Comparison of ENCODE assay signal across 10 mouse cellular contexts in the genomic region with DNA sequence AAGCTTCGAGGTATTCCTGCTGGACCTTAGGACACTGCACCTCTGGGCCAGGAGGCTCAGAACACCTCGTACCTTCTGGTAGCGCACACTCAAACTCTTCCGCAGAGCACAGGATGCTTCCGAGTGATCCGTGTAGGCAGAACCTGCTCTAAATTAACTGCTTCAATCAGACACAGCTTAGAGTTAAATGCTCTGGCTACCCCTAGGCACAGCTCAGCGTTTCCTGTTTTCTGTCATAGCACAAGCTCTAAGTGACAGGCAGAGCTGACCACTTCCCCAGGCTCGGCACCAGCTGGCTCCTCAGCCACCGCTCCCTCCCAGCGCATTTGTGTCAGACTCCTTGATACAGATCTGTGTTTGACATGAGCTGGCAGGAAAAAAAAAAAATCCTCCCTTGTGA. TPM values are rescaled to one million over a fixed set of nuclear protein-coding genes. Genes with fewer than 3 reads are reported as not detected.
DNase-seq lines count a peak whose midpoint lies in the region; ATAC-seq lines count a peak whose summit lies in the region.
"Had no signal": no experiment of that assay in that cellular context is flagged by ENCODE, and none has a peak within 500 bp of the region (broad histone marks: within the 10 kb centered on the region; RNA-seq: fewer than 3 reads in every experiment).

No protein-coding gene starts in this region.

- no peak overlapping the region for H3K4me2 ChIP-seq in lung, embryonic 15.5 days
- no peak overlapping the region for H3K4me2 ChIP-seq in embryonic facial prominence, embryonic 12.5 days (replicated peaks)
- no peak overlapping the region for H3K4me2 ChIP-seq in lung, embryonic 16.5 days (ENCODE audit: low read depth, low read length)
- no peak overlapping the region for H3K4me2 ChIP-seq in forebrain, embryonic 15.5 days (replicated peaks)
- no peak overlapping the region for H3K4me2 ChIP-seq in midbrain, embryonic 13.5 days (replicated peaks)
- H3K4me2 ChIP-seq in forebrain, embryonic 14.5 days (ENCODE audit: low read length) = no peak overlapping the region
- H3K4me2 ChIP-seq: limb, embryonic 12.5 days; stomach, embryonic 15.5 days had no signal

- no peaks in the 10 kb centered on the region for H3K36me3 ChIP-seq in lung, embryonic 15.5 days
- no peaks in the 10 kb centered on the region for H3K36me3 ChIP-seq in embryonic facial prominence, embryonic 12.5 days
- H3K36me3 ChIP-seq in lung, embryonic 16.5 days (ENCODE audit: control insufficient read depth, insufficient read depth, low read length) = no peaks in the 10 kb centered on the region
- H3K36me3 ChIP-seq in forebrain, embryonic 15.5 days = no peaks in the 10 kb centered on the region
- H3K36me3 ChIP-seq in midbrain, embryonic 13.5 days = no peaks in the 10 kb centered on the region
- no peaks in the 10 kb centered on the region for H3K36me3 ChIP-seq in forebrain, embryonic 14.5 days (ENCODE audit: control insufficient read depth, insufficient read depth, low read length)
- H3K36me3 ChIP-seq: limb, embryonic 12.5 days; stomach, embryonic 15.5 days had no signal

- no peak for DNase-seq in lung, postnatal 14 days
- peak; percentile 86 for DNase-seq in thymus, postnatal 0 days (ENCODE audit: low spot score)
- no peak for DNase-seq in forebrain, embryonic 14.5 days (ENCODE audit: low spot score)

- H3K4me3 ChIP-seq in lung, embryonic 15.5 days = no peak overlapping the region
- no peak overlapping the region for H3K4me3 ChIP-seq in embryonic facial prominence, embryonic 12.5 days
- no peak overlapping the region for H3K4me3 ChIP-seq in lung, embryonic 16.5 days (ENCODE audit: low read length)
- no peak overlapping the region for H3K4me3 ChIP-seq in forebrain, embryonic 15.5 days
- no peak overlapping the region for H3K4me3 ChIP-seq in midbrain, embryonic 13.5 days (replicated peaks)
- no peak overlapping the region for H3K4me3 ChIP-seq in forebrain, embryonic 14.5 days (ENCODE audit: low read depth, low read length)
- H3K4me3 ChIP-seq: limb, embryonic 12.5 days; stomach, embryonic 15.5 days had no signal

- H3K9ac ChIP-seq in lung, embryonic 15.5 days = no peak overlapping the region
- no peak overlapping the region for H3K9ac ChIP-seq in embryonic facial prominence, embryonic 12.5 days
- H3K9ac ChIP-seq in lung, embryonic 16.5 days (ENCODE audit: low read length) = no peak overlapping the region
- H3K9ac ChIP-seq in forebrain, embryonic 15.5 days (replicated peaks) = no peak overlapping the region
- H3K9ac ChIP-seq in midbrain, embryonic 13.5 days (replicated peaks) = no peak overlapping the region
- H3K9ac ChIP-seq in forebrain, embryonic 14.5 days (ENCODE audit: low read length) = no peak overlapping the region
- H3K9ac ChIP-seq: limb, embryonic 12.5 days; stomach, embryonic 15.5 days had no signal

- peak; percentile 46; the same call in 1 of the 2 replicates for ATAC-seq in lung, embryonic 15.5 days (ENCODE audit: borderline replicate concordance, extremely low read depth, low FRiP score, low TSS enrichment)
- ATAC-seq in embryonic facial prominence, embryonic 12.5 days (ENCODE audit: insufficient number of reproducible peaks, insufficient read depth, low FRiP score, low TSS enrichment) = 0 out of 2 replicates have a peak, but pooled peaks have one; percentile 28
- peak; percentile 72 for ATAC-seq in lung, embryonic 16.5 days (ENCODE audit: low read depth)
- no peak for ATAC-seq in forebrain, embryonic 15.5 days (replicated peaks)
- ATAC-seq in midbrain, embryonic 13.5 days = no peak
- ATAC-seq in forebrain, embryonic 14.5 days = no peak

- H3K27ac ChIP-seq in lung, embryonic 15.5 days = no peak overlapping the region
- no peak overlapping the region for H3K27ac ChIP-seq in embryonic facial prominence, embryonic 12.5 days
- H3K27ac ChIP-seq in lung, embryonic 16.5 days (ENCODE audit: low read length) = no peak overlapping the region
- no peak overlapping the region for H3K27ac ChIP-seq in forebrain, embryonic 15.5 days (replicated peaks)
- H3K27ac ChIP-seq in midbrain, embryonic 13.5 days = no peak overlapping the region
- no peak overlapping the region for H3K27ac ChIP-seq in forebrain, embryonic 14.5 days (ENCODE audit: low read depth, low read length)
- H3K27ac ChIP-seq: limb, embryonic 12.5 days; stomach, embryonic 15.5 days had no signal

- no peaks in the 10 kb centered on the region for H3K4me1 ChIP-seq in lung, embryonic 15.5 days
- H3K4me1 ChIP-seq in embryonic facial prominence, embryonic 12.5 days = no peaks in the 10 kb centered on the region
- no peaks in the 10 kb centered on the region for H3K4me1 ChIP-seq in lung, embryonic 16.5 days (replicated peaks; ENCODE audit: control insufficient read depth, insufficient read depth, low read length)
- H3K4me1 ChIP-seq in forebrain, embryonic 15.5 days = no peaks in the 10 kb centered on the region
- H3K4me1 ChIP-seq in midbrain, embryonic 13.5 days (replicated peaks) = peaks cover 8% of the 10 kb centered on the region
- H3K4me1 ChIP-seq in forebrain, embryonic 14.5 days (ENCODE audit: control insufficient read depth, insufficient read depth, low read length) = no peaks in the 10 kb centered on the region
- H3K4me1 ChIP-seq: stomach, embryonic 15.5 days had no signal

- H3K27me3 ChIP-seq in lung, embryonic 15.5 days = no peaks in the 10 kb centered on the region
- H3K27me3 ChIP-seq in embryonic facial prominence, embryonic 12.5 days = no peaks in the 10 kb centered on the region
- no peaks in the 10 kb centered on the region for H3K27me3 ChIP-seq in lung, embryonic 16.5 days (ENCODE audit: control insufficient read depth, insufficient read depth, low read depth, low read length)
- no peaks in the 10 kb centered on the region for H3K27me3 ChIP-seq in forebrain, embryonic 15.5 days
- H3K27me3 ChIP-seq in midbrain, embryonic 13.5 days = no peaks in the 10 kb centered on the region
- H3K27me3 ChIP-seq in forebrain, embryonic 14.5 days (replicated peaks; ENCODE audit: control insufficient read depth, insufficient read depth, low read length) = no peaks in the 10 kb centered on the region
- H3K27me3 ChIP-seq: limb, embryonic 12.5 days; stomach, embryonic 15.5 days had no signal

- 45% methylated on average over 10 of the region's 10 CpGs for WGBS in lung, embryonic 15.5 days
- 31% methylated on average over 10 of the region's 10 CpGs for WGBS in embryonic facial prominence, embryonic 12.5 days
- WGBS in lung, embryonic 16.5 days = 48% methylated on average over 10 of the region's 10 CpGs
- 89% methylated on average over 10 of the region's 10 CpGs for WGBS in forebrain, embryonic 15.5 days
- 76% methylated on average over 10 of the region's 10 CpGs for WGBS in midbrain, embryonic 13.5 days
- WGBS in forebrain, embryonic 14.5 days = 89% methylated on average over 10 of the region's 10 CpGs

- no peaks in the 10 kb centered on the region for H3K9me3 ChIP-seq in lung, embryonic 15.5 days
- no peaks in the 10 kb centered on the region for H3K9me3 ChIP-seq in embryonic facial prominence, embryonic 12.5 days
- H3K9me3 ChIP-seq in lung, embryonic 16.5 days (ENCODE audit: control insufficient read depth, low read length) = no peaks in the 10 kb centered on the region
- no peaks in the 10 kb centered on the region for H3K9me3 ChIP-seq in forebrain, embryonic 15.5 days
- no peaks in the 10 kb centered on the region for H3K9me3 ChIP-seq in midbrain, embryonic 13.5 days
- no peaks in the 10 kb centered on the region for H3K9me3 ChIP-seq in forebrain, embryonic 14.5 days (replicated peaks; ENCODE audit: control insufficient read depth, low read length)
- H3K9me3 ChIP-seq: limb, embryonic 12.5 days; stomach, embryonic 15.5 days had no signal

RNA-seq across cellular contexts. Expression of a gene that starts 21.8 kb away (rescaled TPM):
- polyA plus RNA-seq in lung, embryonic 15.5 days (2015; fragmentation: Nextera tagmentation; extraction: Ambion mirVana) = 0.32 TPM in 1 of 2 replicates, not detected in the other
- polyA plus RNA-seq in embryonic facial prominence, embryonic 12.5 days (2016; fragmentation: Nextera tagmentation; extraction: Ambion mirVana) = 0.41 and 0.96 TPM in 2 replicates
- 0.25 TPM in 1 of 2 replicates, not detected in the other for polyA plus RNA-seq in lung, embryonic 16.5 days (2015; fragmentation: Nextera tagmentation; extraction: Ambion mirVana)
- polyA plus RNA-seq in thymus, postnatal 0 days (2015; fragmentation: Nextera tagmentation; extraction: Ambion mirVana) = not detected in 2 replicates
- polyA plus RNA-seq in forebrain, embryonic 15.5 days (2015; fragmentation: Nextera tagmentation; extraction: Ambion mirVana) = 0.91 and 1.2 TPM in 2 replicates
- 1.9 and 2.8 TPM in 2 replicates for polyA plus RNA-seq in midbrain, embryonic 13.5 days (2015; fragmentation: Nextera tagmentation; extraction: Ambion mirVana)
- polyA plus RNA-seq in forebrain, embryonic 14.5 days (2014; fragmentation: Nextera tagmentation; extraction: Ambion mirVana) = 1.4 and 2.2 TPM in 2 replicates

Comparison
In these comparisons a context has a peak if more than half of its experiments do, and no peak if none do; other contexts are left out.
1. ATAC-seq: peak in lung, embryonic 15.5 days (single experiment), embryonic facial prominence, embryonic 12.5 days (single experiment) and lung, embryonic 16.5 days (single experiment); none in forebrain, embryonic 15.5 days (single experiment), midbrain, embryonic 13.5 days (single experiment) and forebrain, embryonic 14.5 days (single experiment).